Mouse (Mus musculus) G1E (cell line): ENCODE measurements at regions not wholly inside any gene's neighbourhood (a gene's known extent, or its start where the extent isn't known, plus 50 kb on each side); places are given as distances from the start of the nearest gene placed in this dataset.

Source experiments
- ATAC-seq: 2 replicates; pipeline ENCODE4 v1.8.0; 2016; ENCODE audit warnings: mild to moderate bottlenecking; ENCODE audit not compliant: insufficient number of reproducible peaks, poor library complexity, low FRiP score, severe bottlenecking; ENCODE audit errors: extremely low read depth
- DNase-seq: peaks from one replicate; pipeline ENCODE4 v3.0.0; 2012; ENCODE audit warnings: low spot score
- H3K27me3 ChIP-seq: 2 replicates; pipeline ENCODE4 v1.6.1; 2012; ENCODE audit warnings: mild to moderate bottlenecking, low read length, inconsistent platforms; ENCODE audit not compliant: insufficient read depth
- H3K36me3 ChIP-seq: replicated peaks from 2 replicates; pipeline ENCODE3; 2012; ENCODE audit warnings: mild to moderate bottlenecking, inconsistent platforms
- H3K4me1 ChIP-seq: 2 replicates; pipeline ENCODE4 v1.6.1; 2012; ENCODE audit warnings: low read depth, low read length, inconsistent platforms, mixed read lengths; ENCODE audit not compliant: insufficient read depth
- H3K4me3 ChIP-seq: 2 replicates; pipeline ENCODE4 v1.5.1; 2012; ENCODE audit warnings: low read depth, mild to moderate bottlenecking, inconsistent platforms, low read length, moderate library complexity, mixed read lengths
- H3K9me3 ChIP-seq: replicated peaks from 2 replicates; pipeline ENCODE4 v1.6.1; 2012; ENCODE audit warnings: inconsistent platforms
- CTCF ChIP-seq: IDR thresholded peaks from 2 replicates; pipeline ENCODE4 v1.5.1; 2012; ENCODE audit warnings: low read depth, low read length, inconsistent platforms, mixed read lengths
- GATA1 ChIP-seq: IDR thresholded peaks from 2 replicates; pipeline ENCODE4 v1.6.1; 2012; ENCODE audit warnings: borderline replicate concordance, low read length, inconsistent platforms, mixed read lengths
- GATA2 ChIP-seq: IDR thresholded peaks from 2 replicates; pipeline ENCODE4 v1.6.1; 2012; ENCODE audit warnings: low read depth, low read length, inconsistent platforms, borderline replicate concordance
- POLR2AphosphoS5 ChIP-seq: IDR thresholded peaks from 2 replicates; pipeline ENCODE4 v1.6.1; 2012; ENCODE audit warnings: low read depth, low read length, inconsistent platforms; ENCODE audit not compliant: insufficient replicate concordance
- TAL1 ChIP-seq: conservative IDR thresholded peaks from 2 replicates; pipeline ENCODE4 v1.6.1; 2012; ENCODE audit warnings: low read depth, low read length, inconsistent platforms, mixed read lengths

DNA sequence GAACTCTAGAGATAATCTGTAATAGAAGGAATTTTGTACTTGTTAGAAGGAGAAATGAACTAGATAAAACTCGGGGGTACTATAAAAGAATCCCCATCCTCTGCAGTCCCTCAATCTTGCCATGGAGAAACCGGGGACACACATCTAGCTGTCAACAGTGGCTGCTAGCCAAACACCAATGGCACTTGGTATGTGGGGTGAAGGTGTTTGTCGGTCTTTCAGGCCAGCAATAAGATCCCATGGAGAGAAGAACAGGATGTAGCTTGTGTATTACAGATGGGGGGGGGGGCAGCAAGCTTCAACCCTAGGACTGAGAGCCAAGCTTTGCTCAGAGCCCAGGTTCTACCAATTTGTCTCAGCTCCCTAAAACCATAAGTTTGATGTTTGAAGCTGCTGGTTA, 132.5 kb upstream of the Peli2 start:
- Histone ChIP-seq H3K27me3 (0 out of 2 replicates have a peak, but pooled peaks cover 2% of the 10 kb centered on the region), H3K9me3 (no peaks in the 10 kb centered on the region), H3K36me3 (no peaks in the 10 kb centered on the region), H3K4me1 (no peaks in the 10 kb centered on the region), H3K4me3 (no peak overlapping the region)
- DNase-seq (no peak), ATAC-seq (no peak)
- TF ChIP-seq CTCF: no peak
- TF ChIP-seq GATA1: no peak
- TF ChIP-seq POLR2AphosphoS5: no peak
- no peak for TF ChIP-seq TAL1
- TF ChIP-seq GATA2: no peak

DNA sequence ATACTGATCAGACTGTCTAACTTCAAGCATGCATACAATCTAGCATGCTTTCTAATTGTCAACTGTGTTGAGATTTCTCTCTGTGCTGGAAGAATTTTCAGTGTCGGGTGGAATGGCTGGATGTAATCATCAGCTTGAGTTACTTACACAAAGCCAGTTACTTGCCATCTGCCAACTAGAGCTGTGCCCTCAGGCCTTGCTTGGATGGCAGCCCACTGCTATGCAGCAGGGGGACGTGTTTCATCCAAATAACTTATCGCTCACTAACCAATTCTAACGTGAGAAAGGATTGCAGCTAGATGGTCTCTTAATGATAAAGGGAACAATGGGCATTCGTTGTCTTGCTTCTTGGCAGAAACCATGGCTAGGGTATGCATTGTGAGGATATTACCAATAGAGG, 131.3 kb upstream of the Peli2 start:
- Histone ChIP-seq H3K36me3 (no peaks in the 10 kb centered on the region), H3K27me3 (0 out of 2 replicates have a peak, but pooled peaks cover 2% of the 10 kb centered on the region), H3K4me1 (no peaks in the 10 kb centered on the region), H3K9me3 (no peaks in the 10 kb centered on the region), H3K4me3 (no peak overlapping the region)
- DNase-seq (no peak), ATAC-seq (no peak)
- TF ChIP-seq CTCF (no peak), GATA1 (no peak), POLR2AphosphoS5 (no peak), GATA2 (no peak), TAL1 (no peak)

GRCm38 (mm10) chr14:47990716-47991115, 129.9 kb upstream of the Peli2 start:
- H3K27me3 ChIP-seq: 0 out of 2 replicates have a peak, but pooled peaks cover 2% of the 10 kb centered on the region
- DNase-seq (no peak), ATAC-seq (no peak)
- H3K4me3 ChIP-seq: no peak overlapping the region
- H3K36me3 ChIP-seq: no peaks in the 10 kb centered on the region
- no peak for TF ChIP-seq POLR2AphosphoS5
- TF ChIP-seq GATA2: no peak
- TF ChIP-seq GATA1: no peak
- no peak for TF ChIP-seq CTCF
- TF ChIP-seq TAL1: no peak
- no peaks in the 10 kb centered on the region for H3K4me1 ChIP-seq
- H3K9me3 ChIP-seq: no peaks in the 10 kb centered on the region

- no peaks in the 10 kb centered on the region for H3K36me3 ChIP-seq
- ATAC-seq (no peak), DNase-seq (no peak)
- no peaks in the 10 kb centered on the region for H3K4me1 ChIP-seq
- H3K9me3 ChIP-seq: no peaks in the 10 kb centered on the region
- TF ChIP-seq POLR2AphosphoS5 (no peak), GATA2 (no peak), TAL1 (no peak), GATA1 (no peak), CTCF (no peak)
- H3K4me3 ChIP-seq: no peak overlapping the region
- 0 out of 2 replicates have a peak, but pooled peaks cover 2% of the 10 kb centered on the region for H3K27me3 ChIP-seq
These were observed 129.1 kb upstream of the Peli2 start for GRCm38 (mm10) chr14:47991546-47991945.

DNA sequence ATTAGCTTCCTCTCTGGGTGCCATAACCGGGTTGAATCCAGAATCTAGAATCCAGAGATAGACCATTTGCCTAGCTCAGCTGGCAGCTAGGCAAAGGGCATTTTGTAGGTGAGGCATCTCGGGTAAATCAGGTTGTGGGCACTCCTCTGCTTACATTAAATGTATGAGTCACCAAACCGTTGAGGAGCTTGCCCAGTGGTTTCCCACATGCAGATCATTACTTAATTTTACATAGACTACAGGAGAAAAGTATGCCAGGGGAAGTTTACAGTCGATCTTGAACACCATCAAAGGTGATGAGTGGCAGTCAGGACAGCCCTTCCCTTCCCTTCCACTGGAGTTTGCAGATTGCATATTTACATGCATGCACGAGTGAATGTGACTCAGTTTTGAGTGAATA, 128.5 kb upstream of the Peli2 start:
- no peaks in the 10 kb centered on the region for H3K9me3 ChIP-seq
- no peak overlapping the region for H3K4me3 ChIP-seq
- no peaks in the 10 kb centered on the region for H3K36me3 ChIP-seq
- no peak for ATAC-seq
- 0 out of 2 replicates have a peak, but pooled peaks cover 2% of the 10 kb centered on the region for H3K27me3 ChIP-seq
- DNase-seq: no peak
- no peaks in the 10 kb centered on the region for H3K4me1 ChIP-seq
- no peak for TF ChIP-seq POLR2AphosphoS5
- TF ChIP-seq GATA2: no peak
- TF ChIP-seq TAL1: no peak
- TF ChIP-seq GATA1: no peak
- no peak for TF ChIP-seq CTCF

DNA sequence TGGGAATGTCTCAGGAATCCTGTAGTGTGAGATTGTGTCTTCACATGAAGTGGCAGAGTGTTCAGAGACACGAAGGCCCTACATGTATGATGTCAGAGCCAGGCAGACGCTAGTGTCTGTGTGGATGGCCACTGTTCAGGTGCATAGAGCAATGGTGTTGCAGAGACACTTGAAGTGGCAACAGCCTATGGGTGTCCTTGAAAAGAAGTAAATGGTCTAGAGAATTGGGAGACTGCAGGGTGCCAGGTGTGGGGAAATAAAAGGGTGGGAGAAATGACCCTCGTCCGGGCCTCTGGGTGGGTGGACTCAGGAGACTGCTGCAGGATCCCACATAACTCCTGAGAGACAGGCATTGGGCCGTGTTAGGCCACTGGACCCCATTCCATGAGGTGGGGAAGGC, 127.8 kb upstream of the Peli2 start:
- Histone ChIP-seq H3K9me3 (no peaks in the 10 kb centered on the region), H3K4me1 (no peaks in the 10 kb centered on the region), H3K36me3 (no peaks in the 10 kb centered on the region), H3K4me3 (no peak overlapping the region), H3K27me3 (0 out of 2 replicates have a peak, but pooled peaks cover 2% of the 10 kb centered on the region)
- DNase-seq (no peak), ATAC-seq (no peak)
- TF ChIP-seq GATA1 (no peak), GATA2 (no peak), POLR2AphosphoS5 (no peak)

- DNase-seq (no peak), ATAC-seq (no peak)
- no peaks in the 10 kb centered on the region for H3K36me3 ChIP-seq
- H3K9me3 ChIP-seq: no peaks in the 10 kb centered on the region
- no peak overlapping the region for H3K4me3 ChIP-seq
- H3K4me1 ChIP-seq: no peaks in the 10 kb centered on the region
- TF ChIP-seq GATA1 (no peak), POLR2AphosphoS5 (no peak), GATA2 (no peak), TAL1 (no peak), CTCF (no peak)
- H3K27me3 ChIP-seq: no peaks in the 10 kb centered on the region
These were observed 121.7 kb upstream of the Peli2 start for GRCm38 (mm10) chr14:47998936-47999335.
